Mouse (Mus musculus) kidney, postnatal 36 days (tissue): Measurements from ENCODE around the gene Col5a3.

ENCODE experiments used
- DNase-seq, 2 experiments: peaks; one replicate each; pipeline ENCODE4 v3.0.0; 2021 to 2022; ENCODE audit warnings: mixed read lengths in 2 of 2

Col5a3 gene

DNA sequence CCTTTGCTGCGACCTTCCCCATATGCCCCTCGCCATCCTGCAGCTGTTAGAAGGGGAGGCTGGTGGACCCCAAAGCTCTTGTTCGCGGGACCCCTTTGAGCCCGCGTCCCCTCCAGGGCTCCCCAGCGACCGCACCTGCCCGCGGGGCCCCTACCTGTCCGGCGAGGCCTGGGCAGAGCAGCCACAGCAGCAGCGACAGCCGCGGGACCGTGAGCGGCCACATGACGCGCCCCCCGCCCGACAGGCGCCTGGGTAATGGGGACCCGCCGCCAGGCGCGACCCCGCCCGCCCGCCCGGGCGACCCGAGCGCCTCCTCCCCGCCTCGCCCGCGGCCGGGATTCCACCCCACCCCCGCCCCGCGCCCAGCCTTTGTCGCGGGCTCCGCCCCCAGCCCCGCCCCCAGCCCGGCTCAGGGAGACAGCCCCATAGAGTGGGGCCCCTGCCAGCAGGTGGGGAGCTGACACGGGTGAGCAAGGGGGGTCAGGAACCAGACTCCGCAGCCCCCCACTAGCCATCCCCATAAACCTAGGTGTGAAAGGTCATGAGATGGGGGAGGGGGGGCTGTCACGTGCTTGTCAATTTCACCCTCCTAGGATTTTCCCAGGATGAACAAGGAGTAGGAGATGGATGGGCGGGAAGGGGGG is 68.7 kb downstream of the Col5a3 start, which contains the start of gene Olfm2:
Gene Olfm2 (minus strand): TSS at position 333 of the 644 bp plus-strand sequence.
- peak in 1 of 2 experiments; percentile 40 for DNase-seq

DNA sequence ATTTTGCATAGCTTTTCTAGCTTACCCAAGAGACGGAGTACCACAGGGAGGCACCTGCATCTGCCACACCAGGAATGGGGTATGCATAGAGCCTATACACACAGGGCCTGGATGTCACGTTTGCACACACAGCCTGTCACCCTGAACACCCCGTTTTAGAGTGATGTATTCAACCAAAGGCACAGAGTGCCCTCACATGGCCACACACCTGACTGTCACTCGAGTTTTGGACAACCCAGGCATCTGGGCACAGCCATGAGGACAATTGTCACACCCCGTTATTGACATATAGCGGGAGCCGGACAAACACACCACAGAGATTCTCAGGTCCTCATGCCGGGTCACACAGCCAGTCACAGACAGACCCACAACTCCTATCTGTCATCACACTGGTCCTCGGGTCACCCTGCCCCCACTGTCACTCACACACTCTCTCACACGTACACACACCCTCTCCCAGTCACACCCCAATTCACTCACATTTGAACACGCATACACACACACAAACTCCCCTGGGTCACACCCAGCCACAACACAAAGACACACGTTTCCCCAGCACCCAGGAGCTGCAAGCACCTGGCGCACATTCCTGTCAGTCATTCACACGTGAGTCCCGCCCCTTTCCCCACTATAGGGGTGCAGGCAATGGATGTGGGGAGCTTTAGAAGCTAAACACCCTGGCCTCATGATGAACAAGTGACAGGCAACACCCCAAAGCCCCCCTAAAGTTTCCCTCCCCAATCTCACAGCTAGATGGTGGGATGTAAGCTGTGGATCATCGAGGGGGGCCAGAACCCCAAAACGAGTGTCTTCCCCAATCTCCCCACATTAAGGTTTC is 69.5 kb downstream of the Col5a3 start:
- DNase-seq: no peak

DNA sequence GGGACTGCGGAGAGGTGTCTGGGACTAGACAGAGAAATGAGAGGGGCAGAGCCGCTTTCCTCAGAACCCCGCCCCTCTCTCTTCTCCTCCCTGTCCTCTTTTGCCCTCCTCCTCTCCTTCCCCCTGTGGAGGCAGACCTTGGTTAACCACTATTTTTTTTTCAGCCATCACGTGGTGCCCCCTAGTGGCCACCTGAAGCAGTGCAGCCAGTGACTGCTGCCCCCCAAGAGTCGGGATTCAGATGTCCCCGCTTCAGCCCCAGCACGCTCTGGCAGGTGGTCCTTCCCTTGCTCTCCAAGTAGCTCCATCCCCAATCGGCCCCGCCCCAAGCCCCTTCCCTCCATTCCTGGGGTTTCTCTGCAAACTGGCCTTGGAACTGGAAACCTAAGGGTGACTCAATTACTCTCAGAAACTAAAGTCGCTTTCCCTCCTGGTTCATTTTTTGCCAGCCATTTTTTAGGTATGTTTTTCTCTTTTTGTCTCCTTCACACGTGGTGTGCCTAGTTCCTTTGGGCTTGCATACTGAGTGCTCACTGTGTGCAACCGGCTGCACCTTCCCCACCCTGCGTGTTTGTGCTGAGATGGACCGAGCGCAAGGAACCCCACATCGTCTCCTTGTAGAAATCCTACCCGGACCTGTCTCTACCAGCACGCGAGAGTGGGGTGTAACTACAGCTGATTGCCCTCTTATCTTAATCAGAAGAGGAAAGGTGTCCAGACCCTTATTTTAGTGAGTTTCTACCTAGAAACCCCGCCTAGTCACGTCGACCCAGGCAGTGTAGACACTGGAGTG is 70.7 kb downstream of the Col5a3 start:
- peak in 1 of 2 experiments; percentile 43 for DNase-seq

DNA sequence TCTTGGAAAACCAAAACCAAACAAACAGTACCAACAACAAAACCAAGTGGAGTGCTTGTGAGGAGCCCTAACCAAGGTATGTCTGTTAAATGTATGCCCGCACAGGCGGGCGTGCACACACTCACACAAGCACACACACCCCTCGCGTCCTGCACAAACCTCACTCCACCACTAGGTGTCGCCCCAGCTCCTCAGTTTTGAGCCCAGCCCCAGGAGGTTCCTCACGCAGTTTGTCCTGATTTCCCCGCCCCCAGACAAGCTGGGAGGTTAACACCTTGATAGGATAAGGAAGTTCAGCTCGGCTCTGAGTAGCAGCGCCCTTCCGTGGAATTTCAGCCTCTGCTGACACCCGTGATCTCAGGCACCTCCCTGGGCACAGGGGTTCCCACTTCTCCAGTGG is 74.5 kb downstream of the Col5a3 start:
- peak; percentile 81 to 90 for DNase-seq

DNA sequence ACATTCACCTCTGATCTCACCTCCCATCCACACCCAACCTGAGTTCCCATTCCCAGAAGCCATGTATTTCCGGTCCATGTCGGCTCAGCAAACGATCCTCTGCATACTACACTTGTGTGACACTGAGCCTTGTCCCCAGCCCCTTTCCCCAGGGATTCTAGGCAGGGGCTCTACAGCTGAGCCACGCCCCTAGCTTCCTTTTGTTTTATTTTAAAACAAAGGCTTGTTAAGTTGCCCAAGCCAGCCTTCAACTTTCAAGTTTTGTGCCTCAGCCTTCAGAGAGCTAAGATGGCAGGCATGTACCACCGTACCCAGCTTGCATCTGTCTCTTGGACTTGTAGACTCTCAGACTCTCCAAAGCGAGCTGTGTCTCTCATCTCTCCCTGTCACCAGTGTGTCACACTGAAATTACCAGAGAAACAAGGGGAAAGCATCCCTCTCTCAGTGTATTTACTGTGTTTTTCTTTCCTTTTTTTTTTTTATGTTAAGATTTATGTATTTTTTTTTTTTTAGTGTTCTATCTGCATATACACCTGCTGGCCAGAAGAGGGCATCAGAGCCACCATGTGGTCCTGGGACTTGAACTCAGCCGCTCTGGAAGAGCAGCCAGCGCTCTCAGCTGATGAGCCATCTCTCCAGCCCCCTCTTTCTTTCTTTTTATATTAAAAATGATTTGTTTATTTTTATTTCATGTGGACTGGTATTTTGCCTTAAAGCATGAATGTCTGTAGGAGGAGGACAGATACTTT is 76.4 kb downstream of the Col5a3 start:
- DNase-seq: peak in 1 of 2 experiments; percentile 59

DNA sequence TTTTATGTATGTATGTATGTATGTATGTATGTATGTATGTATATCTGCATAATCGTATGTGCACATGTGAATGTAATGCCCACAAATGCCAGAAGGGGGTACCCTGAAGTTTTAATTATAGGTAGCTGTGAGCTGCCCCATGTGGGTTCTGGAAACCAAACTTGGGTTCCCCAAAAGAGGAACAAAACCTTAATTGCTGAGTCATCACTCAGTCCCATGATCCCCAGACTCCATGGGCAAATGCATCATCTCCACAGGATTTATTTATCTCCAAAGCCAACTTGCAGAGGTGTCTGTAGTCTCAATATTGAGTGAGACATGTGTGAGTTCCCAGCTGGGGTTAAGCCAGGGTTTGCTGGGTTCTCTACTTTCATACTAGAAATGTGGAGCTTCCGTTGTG is 77.6 kb downstream of the Col5a3 start:
- DNase-seq: no peak

DNA sequence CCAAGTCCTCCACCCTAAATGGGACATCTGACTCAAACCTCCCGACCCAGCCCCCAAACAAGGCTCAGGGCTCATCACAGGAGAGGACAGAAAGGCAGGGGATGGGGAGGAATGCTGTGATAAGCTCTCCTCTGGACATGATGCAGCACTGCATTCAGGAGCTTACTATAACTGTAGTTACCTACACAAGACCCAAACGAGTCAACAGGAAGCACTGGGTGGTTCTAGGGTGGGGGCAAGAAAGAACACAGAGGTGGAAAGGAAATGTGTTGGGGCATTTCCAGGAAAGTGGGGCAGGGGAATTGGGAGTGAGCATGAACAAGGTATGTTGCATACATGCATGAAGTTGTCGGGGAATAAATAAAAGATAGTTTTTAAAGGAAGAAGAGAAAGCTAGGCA is 80.2 kb downstream of the Col5a3 start:
- no peak for DNase-seq

DNA sequence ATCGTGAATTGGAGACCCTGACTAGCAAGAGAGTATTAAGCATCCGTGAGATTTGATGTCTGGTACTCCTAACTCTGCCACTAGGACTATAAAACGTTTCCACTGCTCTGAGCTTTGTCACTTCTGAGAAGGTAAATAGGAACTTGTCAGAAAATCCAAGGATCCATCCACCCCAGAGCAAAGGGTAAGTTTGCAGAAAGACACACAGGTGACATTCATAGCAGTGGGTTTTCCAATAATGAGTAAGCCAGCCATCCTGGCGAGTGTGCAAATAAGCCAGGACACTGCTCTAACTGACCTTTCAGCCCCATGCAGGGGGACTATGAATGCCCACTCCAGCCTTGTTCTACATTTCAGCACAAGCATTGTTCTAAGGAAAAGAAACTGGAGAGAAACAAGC is 83.1 kb downstream of the Col5a3 start:
- no peak for DNase-seq

DNA sequence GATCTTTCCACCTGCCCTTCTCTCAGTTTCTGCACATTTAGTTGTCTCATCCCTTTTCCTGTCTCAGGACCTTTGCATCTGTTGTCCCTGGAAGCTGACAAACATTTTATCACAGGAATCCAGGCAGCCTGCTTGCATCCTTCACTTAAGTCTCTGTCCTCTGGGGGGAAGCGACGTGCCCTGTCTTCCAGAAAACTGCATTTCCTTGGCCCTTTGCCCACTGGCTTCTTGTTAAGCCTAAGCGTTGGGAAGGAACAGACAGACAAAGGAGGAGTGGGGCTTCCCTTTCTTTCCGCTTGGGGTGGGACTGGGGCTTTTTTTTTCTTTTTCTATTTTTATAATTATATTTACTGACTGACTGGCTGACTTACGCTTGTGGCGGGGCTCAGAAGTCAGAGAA is 85.4 kb downstream of the Col5a3 start:
- DNase-seq: no peak

DNA sequence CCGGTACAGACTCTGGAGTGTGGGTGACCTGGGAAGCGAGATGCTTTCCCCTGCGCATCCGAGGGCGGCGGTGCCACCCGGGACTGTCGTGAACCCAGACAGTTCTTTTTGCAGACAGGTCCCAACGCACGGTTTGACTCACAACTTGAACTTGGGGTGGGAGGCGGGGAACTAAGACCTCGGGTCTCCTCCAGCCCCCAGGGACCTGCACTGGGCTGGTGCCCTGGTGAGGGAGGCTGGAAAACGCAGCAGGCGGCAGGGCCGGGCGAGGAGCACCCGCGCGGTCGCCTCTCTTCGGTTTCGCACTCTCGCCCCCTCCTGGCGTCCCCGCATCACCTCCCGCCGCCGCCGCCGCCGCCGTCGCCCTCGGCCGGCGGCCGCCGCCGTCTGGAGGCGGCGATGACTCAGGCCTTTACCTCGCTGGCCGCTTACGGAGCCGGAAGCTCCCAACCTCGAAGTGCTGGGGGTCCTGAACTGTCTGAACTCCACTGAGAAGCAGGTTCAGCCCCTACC is 87.2 kb downstream of the Col5a3 start:
- DNase-seq: peak; percentile 17 to 79

DNA sequence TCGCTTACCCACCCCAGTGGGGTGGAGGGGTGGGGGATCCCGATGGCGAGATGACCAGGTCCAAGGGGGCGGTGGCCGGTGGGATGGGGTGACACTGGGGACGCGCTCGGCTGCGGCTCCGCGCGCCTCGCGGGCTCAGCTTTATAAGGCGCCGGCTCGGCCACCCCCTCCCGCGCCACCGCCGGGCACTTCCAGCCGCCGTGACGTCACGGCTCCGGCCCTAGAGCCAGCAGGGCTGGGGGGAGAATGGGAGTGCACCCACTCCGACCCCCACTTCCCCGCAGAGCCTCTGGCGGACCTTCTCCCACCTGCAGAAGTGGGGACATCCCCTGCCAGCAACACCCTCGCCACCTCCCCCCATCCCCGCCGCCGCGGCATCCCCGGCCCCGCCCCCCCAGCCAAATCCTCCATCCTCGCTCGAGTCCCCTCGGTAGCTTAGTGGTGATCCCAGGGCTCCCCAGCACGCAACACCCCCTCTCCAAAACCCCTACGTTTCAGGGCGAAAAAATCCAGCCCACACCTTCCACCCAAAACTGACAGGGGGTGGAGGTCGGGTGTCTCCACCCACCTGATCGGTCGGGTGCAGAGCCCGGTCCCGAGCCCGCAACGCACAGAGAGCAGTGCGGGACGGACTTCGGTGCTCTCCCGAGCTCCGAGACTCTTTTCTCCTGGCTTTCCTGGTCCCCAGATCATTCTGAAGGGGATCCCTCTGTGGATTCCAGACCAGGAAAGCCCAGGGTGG is 87.8 kb downstream of the Col5a3 start:
- peak in 1 of 2 experiments; percentile 34 for DNase-seq

DNA sequence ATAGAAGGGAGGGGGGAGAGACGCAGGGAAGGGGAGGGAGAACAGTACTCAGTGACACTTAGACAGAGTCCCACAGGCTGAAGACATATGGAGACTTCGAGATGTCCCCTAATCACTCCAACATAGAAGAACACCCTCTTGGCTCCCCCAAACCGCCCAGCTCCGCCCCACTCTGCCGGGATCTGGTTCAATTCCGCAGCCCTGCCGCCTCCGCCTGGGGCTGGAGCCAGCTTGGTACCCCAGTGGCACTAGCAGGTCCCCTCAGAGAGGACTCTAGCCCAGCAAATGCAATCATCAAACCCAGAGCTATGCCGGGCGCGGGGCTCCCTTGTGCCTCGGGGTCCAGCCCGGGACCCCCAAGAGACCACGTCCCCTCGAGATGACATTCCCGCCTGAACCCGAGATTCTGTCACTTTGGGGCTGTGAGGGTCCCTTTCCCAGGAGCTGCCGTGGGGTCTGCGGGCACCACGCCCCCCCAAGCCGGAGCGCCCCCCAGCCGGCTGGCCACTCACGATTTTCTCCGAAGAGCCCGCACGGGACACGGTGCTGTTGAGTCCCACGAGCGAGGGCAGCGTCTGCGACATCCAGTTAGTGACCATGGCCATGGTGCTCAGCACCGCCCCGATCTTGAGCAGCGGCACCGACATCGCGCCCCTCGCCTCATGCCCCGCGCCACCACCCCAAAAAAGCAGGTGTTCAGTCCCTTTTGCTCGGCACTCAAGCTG is 88.6 kb downstream of the Col5a3 start:
- DNase-seq: no peak

DNA sequence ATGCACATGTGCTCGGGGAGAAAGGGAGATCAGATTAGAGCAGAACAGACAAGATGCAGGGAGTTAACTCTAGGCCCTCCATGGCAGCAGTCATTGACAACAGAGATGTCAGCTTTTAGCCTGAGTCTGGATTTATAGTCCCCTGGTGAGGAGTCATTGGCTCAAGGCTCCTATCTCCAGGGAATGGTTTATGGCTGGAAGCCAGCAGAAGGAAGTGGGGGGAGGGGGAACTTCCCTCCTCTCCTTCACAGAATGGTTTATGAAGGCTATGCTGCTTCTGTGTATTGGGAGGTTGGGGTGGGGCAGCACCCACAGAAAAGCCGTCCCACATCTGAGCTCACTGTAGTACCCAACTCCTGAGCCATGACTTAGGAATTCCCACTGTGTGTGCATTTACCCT is 93.3 kb downstream of the Col5a3 start:
- DNase-seq: peak in 1 of 2 experiments; percentile 21
